Mouse (Mus musculus) urinary bladder, postnatal 36 days (tissue): ENCODE measurements around the gene Ptgs1.

Source experiments
- DNase-seq, 2 experiments: peaks; one replicate each; pipeline ENCODE4 v3.0.0; 2022; ENCODE audit warnings: low spot score in 2 of 2, mixed read lengths in 1 of 2

Ptgs1 gene

DNA sequence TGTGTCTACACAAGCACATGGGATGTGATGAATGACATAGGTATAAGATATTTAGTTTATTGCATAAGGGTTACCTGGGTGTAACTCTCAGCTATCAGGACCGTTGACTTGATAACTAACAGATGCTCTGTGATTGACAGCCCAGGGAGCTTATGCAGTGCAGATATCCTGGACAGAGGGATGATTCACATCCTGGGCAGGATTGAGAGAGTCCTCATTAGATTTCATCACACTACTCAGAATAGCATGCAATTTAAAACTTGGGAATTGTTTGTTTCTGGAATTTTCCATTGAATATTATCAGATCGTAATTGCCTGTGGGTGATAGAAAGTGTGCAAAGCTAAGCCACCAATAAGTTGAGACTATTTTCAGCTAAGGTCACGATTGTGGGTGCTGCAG is 17.7 kb downstream of the Ptgs1 start:
- no peak for DNase-seq

DNA sequence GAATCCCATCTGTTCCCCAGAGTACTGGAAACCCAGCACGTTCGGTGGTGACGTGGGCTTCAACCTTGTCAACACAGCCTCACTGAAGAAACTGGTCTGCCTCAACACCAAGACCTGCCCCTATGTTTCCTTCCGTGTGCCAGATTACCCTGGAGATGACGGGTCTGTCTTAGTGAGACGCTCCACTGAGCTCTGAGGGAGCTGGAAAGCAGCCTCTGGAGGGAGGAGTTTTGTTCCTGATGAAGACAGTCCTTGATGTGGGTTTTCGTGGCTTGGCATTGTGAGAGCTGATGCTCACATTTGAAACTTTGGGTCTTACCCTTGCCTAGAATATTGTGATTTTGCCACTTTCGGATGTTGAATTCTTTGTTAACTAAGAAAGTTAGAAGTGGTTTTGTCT is 20.9 kb downstream of the Ptgs1 start:
- no peak for DNase-seq

DNA sequence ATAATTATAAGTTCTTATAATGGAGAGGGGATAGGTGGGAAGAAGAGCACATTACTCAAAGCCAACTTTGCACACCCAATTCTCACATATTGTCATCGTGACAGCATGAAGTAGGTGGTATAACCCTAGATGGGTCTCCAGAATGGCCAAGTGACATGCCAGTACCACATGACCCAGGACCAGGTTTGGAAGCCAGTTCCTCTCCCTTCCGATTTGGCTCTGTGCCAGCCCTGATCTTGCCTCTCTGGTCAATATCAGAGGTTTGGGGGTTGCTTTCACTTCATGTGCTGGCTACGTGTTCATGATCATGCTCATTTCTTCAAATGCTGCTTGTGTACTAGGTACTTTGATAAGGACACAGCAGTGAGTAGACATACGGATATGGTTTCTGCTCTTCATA is 22.3 kb downstream of the Ptgs1 start:
- no peak for DNase-seq

DNA sequence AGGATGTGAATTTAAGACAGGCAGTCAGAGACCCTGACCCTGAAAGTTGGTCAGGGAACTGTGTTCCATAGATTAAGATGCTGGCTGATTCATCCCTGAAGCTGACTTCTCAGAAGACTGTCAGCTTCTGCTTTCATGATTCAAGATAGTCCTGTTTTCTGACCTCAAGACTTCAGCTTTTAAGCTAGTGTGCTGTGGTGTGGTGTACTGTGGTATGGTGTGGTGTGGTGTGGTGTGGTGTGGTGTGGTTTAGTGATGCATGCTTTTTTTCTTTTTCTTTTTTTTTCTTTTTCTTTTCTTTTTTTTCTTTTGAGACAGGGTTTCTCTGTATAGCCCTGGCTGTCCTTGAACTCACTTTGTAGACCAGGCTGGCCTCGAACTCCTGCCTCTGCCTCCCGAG is 24.2 kb downstream of the Ptgs1 start:
- DNase-seq = no peak

DNA sequence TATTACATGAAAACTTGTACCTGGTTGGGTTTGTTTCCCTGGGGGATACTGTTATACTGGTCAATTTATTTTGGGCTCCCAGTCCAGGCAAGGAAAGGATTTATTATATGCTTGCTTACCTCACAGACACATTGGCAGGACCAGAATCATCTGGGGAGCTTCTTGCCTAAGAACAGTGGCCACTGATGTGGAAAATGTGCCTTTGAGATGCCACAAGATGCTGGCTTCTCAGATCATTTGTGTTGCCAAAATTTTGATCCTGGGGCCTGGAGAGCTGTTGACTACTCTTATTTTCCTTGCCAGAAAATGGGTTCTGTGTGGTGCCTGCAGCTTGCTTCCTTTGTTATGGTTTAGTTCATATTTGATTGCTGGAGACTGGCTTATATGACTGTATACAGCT is 26.7 kb downstream of the Ptgs1 start:
- no peak for DNase-seq

DNA sequence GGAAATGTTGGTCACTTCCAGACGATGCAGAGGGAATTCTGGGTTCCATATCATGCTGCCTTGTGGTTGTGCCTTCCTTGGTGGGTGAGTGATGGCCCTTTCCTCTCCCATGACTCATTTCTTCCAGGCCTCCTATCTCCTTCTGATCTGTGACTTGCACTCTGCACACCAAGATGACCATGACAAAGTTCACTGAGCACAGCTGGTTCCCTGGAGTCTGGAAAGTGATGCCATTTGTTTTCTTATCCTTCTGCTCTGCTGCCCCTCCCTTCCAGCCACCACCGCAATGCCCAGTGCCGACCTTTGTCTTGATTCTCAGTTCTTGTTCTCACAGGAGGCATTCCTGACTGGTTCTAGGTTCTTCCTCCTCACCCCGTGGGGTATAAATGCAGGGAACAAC is 29.2 kb downstream of the Ptgs1 start:
- peak in 1 of 2 experiments; percentile 49 for DNase-seq

DNA sequence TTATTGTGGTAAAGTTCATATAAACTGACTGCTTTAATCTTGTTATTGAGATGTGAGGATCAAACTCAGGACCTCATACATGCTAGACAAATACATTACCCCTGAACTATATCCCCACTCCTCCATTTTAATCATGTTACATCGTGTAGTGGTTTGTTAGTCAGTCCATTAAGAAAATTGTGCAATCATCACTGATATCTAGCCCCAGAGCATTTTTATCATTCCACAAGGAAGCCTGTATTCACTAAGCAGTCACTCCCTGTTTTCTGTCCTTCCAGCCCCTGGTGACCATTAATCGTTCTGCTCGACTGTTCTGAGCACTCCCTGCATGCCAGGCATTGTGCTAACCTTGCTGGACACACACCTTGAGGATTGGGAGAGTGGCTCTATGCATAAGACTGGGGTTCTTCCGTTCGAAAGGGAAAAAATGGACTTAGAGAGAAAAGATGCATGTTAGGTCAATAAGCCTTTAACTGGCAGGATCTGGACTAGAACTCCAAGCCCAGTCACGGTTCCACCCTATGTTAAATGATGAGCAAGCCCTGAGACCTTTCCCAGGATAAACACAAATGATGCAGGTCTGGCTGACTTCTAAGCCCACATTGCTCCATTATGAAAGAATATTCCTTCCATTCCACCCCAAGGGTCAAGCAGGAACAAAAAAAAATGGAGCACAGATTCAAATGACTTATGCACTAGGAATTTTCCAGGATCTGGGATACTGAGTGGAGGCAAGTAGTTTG is 29.7 kb downstream of the Ptgs1 start:
- DNase-seq = no peak

DNA sequence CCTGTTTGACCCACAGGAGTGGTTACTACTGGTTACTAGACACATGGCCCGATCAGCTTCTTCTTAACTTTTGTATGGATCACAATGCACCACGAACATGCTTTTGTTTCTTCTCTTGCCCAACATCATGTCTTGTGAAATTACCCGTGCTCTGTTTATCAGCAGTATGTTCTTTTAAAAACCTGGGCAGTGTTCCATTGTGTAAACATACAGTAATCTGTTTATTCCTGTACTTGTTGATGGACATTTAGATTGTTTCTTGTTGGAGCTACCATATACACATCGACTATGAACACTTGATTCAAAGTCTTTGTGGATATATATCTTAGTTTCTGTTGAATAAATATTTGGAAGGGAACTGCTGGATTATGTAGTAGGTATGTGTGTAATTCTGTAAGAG is 31.8 kb downstream of the Ptgs1 start:
- no peak for DNase-seq

DNA sequence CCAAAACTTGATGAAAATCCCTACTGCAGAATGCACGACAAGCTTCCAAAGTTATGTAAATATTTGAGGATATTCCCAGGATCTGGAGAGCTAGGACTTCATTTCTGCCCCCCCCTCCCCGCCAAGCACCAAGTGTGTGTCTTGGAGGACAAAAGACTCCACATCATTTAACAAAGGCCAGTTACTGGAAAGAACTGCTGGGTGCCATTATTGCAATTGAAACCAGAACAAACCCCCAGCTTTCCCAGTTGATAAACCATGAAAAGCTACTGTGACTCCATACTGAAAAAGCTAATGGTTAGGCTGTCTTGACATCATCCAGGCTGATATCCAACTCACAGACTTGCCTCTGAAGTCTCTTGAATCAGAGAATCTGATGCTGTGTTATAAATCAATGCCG is 39.2 kb downstream of the Ptgs1 start:
- DNase-seq = no peak

DNA sequence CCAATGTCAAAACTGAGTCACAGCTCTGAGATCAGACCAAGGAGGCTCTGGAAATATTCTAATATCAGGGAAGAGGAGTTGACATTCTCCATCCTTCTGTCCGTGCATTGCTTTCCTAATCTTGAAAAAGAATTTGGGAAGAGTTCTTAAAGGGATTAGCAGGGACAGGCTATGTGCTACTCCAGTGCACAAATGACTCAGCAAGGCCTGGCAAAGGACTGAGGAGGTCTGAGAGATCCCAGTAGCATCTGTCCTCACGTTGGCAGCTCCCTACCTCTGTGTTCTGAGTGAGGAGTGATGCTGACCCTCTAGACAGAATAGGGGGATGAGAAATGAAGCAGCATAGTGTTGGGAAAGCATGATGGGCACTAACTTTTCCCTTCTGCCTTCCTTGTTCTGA is 40.0 kb downstream of the Ptgs1 start:
- no peak for DNase-seq

DNA sequence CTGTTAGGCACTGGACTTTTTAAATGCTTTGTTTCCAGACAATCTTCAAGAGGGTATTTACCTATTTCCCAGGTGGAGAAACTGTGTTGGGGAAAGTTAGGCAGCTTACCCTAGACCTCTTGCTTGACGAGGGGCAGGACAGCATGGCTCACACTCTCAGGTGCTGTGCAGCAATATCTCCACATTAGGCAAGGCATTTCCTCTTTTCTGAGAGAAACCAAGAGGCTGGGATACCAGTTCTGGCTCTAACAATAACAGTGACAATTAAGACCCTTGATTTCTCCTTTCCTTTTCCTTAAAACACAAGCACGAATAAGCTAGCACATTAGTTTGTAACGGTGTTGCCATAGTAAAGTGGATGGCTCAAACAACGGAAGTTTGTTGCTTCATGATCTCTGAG is 40.9 kb downstream of the Ptgs1 start:
- DNase-seq = no peak

DNA sequence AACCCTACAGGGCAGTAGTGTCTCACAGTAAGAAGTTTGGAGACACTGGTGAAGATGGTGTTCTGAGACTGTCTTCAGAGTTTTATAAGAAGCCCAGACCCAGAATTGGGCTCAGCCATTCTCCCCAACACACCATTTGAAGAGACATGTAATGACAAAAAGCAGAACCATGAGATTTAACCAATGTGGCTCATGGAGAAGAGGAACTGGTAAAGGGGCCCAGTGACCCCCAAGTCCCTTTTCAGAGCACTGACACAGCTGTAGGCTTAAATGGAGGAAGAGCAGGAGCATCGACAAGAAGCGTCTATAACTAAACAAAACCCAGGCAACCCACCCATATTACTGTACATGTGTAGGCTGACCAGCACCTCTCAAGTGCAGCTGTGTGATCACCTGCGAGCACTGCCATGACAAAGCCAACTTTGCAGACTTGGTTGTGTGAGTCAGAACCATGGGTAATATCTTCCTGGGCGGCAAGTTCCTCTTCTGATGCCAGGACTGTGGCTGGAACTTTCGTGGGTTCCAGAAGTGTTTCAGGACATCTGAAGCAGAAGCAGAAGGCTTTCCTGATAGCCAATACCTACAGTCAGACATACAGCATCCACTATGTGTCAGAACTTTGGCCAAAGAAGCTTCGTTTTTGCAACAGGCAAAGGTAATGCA is 42.2 kb downstream of the Ptgs1 start:
- no peak for DNase-seq

DNA sequence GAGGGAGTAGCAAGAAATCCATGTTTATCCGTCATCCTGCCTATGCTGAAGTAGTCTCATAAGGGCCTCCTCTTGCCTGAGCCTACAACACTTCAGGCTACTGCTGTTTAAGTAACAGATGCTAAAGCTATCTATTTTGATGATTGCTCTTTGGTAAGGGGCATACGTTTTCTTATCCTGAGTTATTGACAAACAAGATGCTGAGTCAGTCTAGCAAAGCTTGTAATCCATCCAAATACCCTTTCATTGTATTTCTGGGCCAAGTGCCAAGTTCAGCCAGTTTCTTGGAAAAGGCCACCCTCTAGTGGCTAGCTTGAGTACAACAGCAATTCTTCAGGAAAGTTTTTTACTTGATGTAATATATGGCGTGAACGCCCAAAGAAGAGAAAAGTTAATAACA is 46.2 kb downstream of the Ptgs1 start:
- DNase-seq = peak; percentile 61 to 68

DNA sequence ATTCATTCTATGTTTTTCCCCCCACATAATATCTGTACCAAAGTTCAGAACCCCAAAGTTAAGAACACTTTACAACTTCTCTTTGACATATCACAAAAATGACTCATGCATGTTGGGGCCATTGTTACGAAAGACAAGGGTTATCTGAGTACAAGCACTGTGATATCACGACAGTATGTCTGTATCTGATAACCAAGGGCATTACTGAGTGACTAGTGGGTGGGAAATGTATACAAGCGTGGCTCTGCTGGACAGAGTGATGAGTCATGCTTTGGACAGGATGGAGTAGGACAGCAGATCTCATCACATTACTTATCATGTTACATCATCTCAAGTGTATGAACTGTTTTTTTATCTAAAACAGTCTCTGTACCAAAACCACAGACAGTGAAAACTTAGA is 48.5 kb downstream of the Ptgs1 start:
- no peak for DNase-seq

DNA sequence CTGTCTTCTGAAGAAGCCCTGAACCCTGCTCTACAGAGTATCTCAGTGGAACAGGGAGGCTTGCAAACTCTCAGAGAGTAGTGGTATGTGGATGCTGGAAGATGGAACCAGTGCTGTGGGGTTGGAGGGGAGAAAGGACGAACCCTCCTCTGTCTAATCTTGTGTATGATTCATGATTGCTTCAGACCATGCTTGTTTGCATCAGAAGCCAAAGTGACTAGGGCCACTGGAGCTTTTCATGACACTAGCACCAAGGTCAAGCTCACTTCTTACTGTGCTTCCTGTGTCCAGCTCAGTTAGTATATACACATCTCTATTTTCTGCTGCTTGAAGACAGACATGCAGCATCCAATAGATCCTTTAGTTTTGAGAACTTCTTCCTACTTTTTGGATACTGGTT is 50.9 kb downstream of the Ptgs1 start:
- DNase-seq = no peak

DNA sequence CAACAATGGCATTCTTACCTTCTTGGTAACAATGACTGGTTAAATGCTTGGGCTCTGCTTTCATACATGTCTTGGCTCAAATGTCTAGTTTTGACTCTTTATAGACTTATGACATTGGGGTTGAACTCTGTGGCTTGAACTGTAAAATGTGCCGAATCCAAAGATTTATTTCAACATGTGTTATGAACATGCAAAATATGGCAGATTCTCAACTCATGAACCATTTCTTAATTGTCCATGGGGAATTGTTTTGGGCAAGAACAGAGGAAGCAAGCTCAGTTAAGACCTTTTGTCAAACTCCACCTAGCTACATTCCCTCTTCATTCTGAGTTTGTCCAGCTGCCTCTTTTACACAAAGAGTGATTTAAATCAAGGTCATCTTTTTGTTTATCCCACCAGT is 52.1 kb downstream of the Ptgs1 start:
- no peak for DNase-seq
